Mouse (Mus musculus): ENCODE results near the gene Gm9044. TPM values are rescaled to one million over a fixed set of nuclear protein-coding genes. Genes with fewer than 3 reads are reported as not detected.
"Not testable (repeated sequence)": the region's sequence is repeated elsewhere in the genome, so short reads cannot be mapped to it uniquely, and the experiment has no call there.

Gm9044 gene
- polyA plus RNA-seq (2014; fragmentation: Nextera tagmentation; extraction: Ambion mirVana), result not detected in 2 replicates

DNA sequence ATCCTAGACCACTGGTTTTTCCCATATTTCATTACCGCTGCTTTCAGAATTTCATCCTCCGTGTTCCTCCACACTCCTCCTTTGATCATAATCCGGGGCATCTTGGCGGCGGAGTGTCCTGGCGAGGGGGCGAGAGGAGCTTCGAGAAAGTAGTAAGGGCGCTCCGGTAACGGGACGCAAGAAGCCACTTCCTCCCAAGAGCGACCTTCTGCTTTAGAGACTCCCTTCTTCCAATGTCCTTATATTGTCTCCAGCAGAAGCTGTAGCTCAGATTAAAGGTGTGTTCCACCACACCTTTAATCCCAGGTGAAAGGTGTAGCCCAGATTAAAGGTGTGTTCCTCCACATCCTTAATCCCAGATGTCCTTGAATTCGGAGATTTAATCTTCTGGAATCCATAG lies at the start of gene Gm9044:
Gene Gm9044 (minus strand): TSS at position 101 of the 400 bp plus-strand sequence.
- H3K4me2 ChIP-seq; H3K27ac ChIP-seq (ENCODE audit: low read depth, low read length); H3K4me1 ChIP-seq (replicated peaks; ENCODE audit: control insufficient read depth, insufficient read depth, low read length); H3K4me3 ChIP-seq (ENCODE audit: low read depth, low read length); DNase-seq (ENCODE audit: low spot score); H3K9ac ChIP-seq (ENCODE audit: low read depth, low read length); H3K27me3 ChIP-seq (replicated peaks; ENCODE audit: control insufficient read depth, insufficient read depth, low read length); H3K9me3 ChIP-seq (ENCODE audit: control insufficient read depth, low read length); ATAC-seq (replicated peaks; ENCODE audit: low FRiP score); H3K36me3 ChIP-seq (ENCODE audit: control insufficient read depth, insufficient read depth, low read length): not testable (repeated sequence)
- no CpG with 5 or more reads among the region's 14 CpGs for WGBS

DNA sequence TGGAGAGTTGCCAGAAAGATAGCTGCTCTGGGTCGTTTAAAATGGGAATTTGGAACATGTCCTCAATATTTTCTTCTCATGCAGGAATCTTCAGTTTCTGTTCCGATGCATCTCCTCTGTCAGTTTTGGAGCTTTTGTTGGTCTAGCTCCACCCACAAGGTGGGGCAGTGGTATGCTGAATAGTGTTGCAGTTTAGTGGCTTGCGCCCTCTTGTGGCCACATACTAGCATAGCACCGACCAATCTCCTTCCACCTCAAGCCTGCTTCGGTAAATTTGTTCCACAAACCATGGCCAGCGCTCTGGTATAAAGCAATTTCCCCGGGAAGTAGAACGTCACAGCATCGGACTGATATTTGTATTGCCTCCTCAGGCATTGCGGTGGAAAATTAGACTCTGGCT lies 38.2 kb upstream of the Gm9044 start:
- DNase-seq (ENCODE audit: low spot score), result peak; percentile 59
- Histone ChIP-seq H3K36me3 (ENCODE audit: control insufficient read depth, insufficient read depth, low read length) (no peaks in the 10 kb centered on the region), H3K27ac (ENCODE audit: low read depth, low read length) (no peak overlapping the region), H3K9me3 (ENCODE audit: control insufficient read depth, low read length) (no peaks in the 10 kb centered on the region), H3K4me2 (peak overlapping the region; percentile 37; the same call in 1 of the 2 replicates), H3K27me3 (replicated peaks; ENCODE audit: control insufficient read depth, insufficient read depth, low read length) (no peaks in the 10 kb centered on the region), H3K4me3 (ENCODE audit: low read depth, low read length) (no peak overlapping the region), H3K4me1 (replicated peaks; ENCODE audit: control insufficient read depth, insufficient read depth, low read length) (no peaks in the 10 kb centered on the region), H3K9ac (ENCODE audit: low read depth, low read length) (no peak overlapping the region)
- peak; percentile 82 for ATAC-seq (replicated peaks; ENCODE audit: low FRiP score)
- WGBS, result 11% methylated on average over 10 of the region's 10 CpGs

DNA sequence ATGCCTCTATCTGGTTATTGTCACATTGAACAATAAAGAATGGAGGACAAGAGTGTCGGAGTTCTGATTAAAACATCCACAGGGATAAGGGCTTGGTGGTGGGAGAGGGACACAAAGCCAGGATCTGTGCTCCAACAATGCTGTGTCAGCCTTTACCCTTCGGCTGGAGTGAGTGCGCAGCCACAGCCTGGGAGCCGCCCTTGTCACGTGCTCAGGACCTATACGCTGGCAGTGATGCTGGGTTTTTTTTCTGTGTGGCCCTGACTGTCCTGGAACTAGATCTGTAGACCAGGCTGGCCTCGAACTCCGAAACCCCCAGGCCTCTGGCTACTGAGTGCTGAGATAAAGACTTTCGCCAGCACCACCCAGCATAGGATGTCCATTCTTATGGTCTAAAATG lies 37.3 kb upstream of the Gm9044 start:
- DNase-seq (ENCODE audit: low spot score) (no peak), ATAC-seq (replicated peaks; ENCODE audit: low FRiP score) (no peak)
- Histone ChIP-seq H3K4me1 (replicated peaks; ENCODE audit: control insufficient read depth, insufficient read depth, low read length) (no peaks in the 10 kb centered on the region), H3K27me3 (replicated peaks; ENCODE audit: control insufficient read depth, insufficient read depth, low read length) (no peaks in the 10 kb centered on the region), H3K36me3 (ENCODE audit: control insufficient read depth, insufficient read depth, low read length) (no peaks in the 10 kb centered on the region), H3K4me2 (no peak overlapping the region), H3K9me3 (ENCODE audit: control insufficient read depth, low read length) (no peaks in the 10 kb centered on the region), H3K9ac (ENCODE audit: low read depth, low read length) (no peak overlapping the region), H3K27ac (ENCODE audit: low read depth, low read length) (no peak overlapping the region), H3K4me3 (ENCODE audit: low read depth, low read length) (no peak overlapping the region)
- 87% methylated on average over 9 of the region's 9 CpGs for WGBS

DNA sequence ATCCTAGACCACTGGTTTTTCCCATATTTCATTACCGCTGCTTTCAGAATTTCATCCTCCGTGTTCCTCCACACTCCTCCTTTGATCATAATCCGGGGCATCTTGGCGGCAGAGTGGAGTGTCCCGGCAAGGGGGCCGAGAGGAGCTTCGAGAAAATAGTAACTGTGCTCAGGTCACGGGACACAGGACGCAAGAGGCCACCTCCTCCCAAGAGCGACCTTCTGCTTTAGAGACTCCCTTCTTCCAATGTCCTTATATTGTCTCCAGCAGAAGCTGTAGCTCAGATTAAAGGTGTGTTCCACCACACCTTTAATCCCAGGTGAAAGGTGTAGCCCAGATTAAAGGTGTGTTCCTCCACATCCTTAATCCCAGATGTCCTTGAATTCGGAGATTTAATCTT lies 21.8 kb upstream of the Gm9044 start, which contains the start of gene Gm9049:
Gene Gm9049 (minus strand): TSS at position 101 of the 400 bp plus-strand sequence.
- H3K9me3 ChIP-seq (ENCODE audit: control insufficient read depth, low read length); H3K36me3 ChIP-seq (ENCODE audit: control insufficient read depth, insufficient read depth, low read length); DNase-seq (ENCODE audit: low spot score); H3K27me3 ChIP-seq (replicated peaks; ENCODE audit: control insufficient read depth, insufficient read depth, low read length); H3K9ac ChIP-seq (ENCODE audit: low read depth, low read length); H3K4me1 ChIP-seq (replicated peaks; ENCODE audit: control insufficient read depth, insufficient read depth, low read length); H3K4me2 ChIP-seq; H3K27ac ChIP-seq (ENCODE audit: low read depth, low read length); H3K4me3 ChIP-seq (ENCODE audit: low read depth, low read length); ATAC-seq (replicated peaks; ENCODE audit: low FRiP score): not testable (repeated sequence)
- WGBS, result no CpG with 5 or more reads among the region's 11 CpGs

DNA sequence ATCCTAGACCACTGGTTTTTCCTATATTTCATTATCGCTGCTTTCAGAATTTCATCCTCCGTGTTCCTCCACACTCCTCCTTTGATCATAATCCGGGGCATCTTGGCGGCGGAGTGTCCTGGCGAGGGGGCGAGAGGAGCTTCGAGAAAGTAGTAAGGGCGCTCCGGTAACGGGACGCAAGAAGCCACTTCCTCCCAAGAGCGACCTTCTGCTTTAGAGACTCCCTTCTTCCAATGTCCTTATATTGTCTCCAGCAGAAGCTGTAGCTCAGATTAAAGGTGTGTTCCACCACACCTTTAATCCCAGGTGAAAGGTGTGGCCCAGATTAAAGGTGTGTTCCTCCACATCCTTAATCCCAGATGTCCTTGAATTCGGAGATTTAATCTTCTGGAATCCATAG lies 16.4 kb upstream of the Gm9044 start, which contains the start of gene Gm9048:
Gene Gm9048 (minus strand): TSS at position 101 of the 400 bp plus-strand sequence.
- ATAC-seq (replicated peaks; ENCODE audit: low FRiP score); H3K9ac ChIP-seq (ENCODE audit: low read depth, low read length); H3K4me2 ChIP-seq; H3K36me3 ChIP-seq (ENCODE audit: control insufficient read depth, insufficient read depth, low read length); H3K27me3 ChIP-seq (replicated peaks; ENCODE audit: control insufficient read depth, insufficient read depth, low read length); H3K4me3 ChIP-seq (ENCODE audit: low read depth, low read length); H3K9me3 ChIP-seq (ENCODE audit: control insufficient read depth, low read length); H3K4me1 ChIP-seq (replicated peaks; ENCODE audit: control insufficient read depth, insufficient read depth, low read length); DNase-seq (ENCODE audit: low spot score); H3K27ac ChIP-seq (ENCODE audit: low read depth, low read length): not testable (repeated sequence)
- 100% methylated on average over 1 of the region's 14 CpGs for WGBS

DNA sequence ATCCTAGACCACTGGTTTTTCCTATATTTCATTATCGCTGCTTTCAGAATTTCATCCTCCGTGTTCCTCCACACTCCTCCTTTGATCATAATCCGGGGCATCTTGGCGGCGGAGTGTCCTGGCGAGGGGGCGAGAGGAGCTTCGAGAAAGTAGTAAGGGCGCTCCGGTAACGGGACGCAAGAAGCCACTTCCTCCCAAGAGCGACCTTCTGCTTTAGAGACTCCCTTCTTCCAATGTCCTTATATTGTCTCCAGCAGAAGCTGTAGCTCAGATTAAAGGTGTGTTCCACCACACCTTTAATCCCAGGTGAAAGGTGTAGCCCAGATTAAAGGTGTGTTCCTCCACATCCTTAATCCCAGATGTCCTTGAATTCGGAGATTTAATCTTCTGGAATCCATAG lies 10.9 kb upstream of the Gm9044 start, which contains the start of gene Gm9046:
Gene Gm9046 (minus strand): TSS at position 101 of the 400 bp plus-strand sequence.
- not testable (repeated sequence) for H3K4me1 ChIP-seq (replicated peaks; ENCODE audit: control insufficient read depth, insufficient read depth, low read length); H3K4me2 ChIP-seq; DNase-seq (ENCODE audit: low spot score); H3K9ac ChIP-seq (ENCODE audit: low read depth, low read length); H3K9me3 ChIP-seq (ENCODE audit: control insufficient read depth, low read length); H3K4me3 ChIP-seq (ENCODE audit: low read depth, low read length); H3K27ac ChIP-seq (ENCODE audit: low read depth, low read length); H3K27me3 ChIP-seq (replicated peaks; ENCODE audit: control insufficient read depth, insufficient read depth, low read length); H3K36me3 ChIP-seq (ENCODE audit: control insufficient read depth, insufficient read depth, low read length); ATAC-seq (replicated peaks; ENCODE audit: low FRiP score)
- no CpG with 5 or more reads among the region's 14 CpGs for WGBS

DNA sequence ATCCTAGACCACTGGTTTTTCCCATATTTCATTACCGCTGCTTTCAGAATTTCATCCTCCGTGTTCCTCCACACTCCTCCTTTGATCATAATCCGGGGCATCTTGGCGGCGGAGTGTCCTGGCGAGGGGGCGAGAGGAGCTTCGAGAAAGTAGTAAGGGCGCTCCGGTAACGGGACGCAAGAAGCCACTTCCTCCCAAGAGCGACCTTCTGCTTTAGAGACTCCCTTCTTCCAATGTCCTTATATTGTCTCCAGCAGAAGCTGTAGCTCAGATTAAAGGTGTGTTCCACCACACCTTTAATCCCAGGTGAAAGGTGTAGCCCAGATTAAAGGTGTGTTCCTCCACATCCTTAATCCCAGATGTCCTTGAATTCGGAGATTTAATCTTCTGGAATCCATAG lies 5.5 kb upstream of the Gm9044 start, which contains the start of gene Gm9045:
Gene Gm9045 (minus strand): TSS at position 101 of the 400 bp plus-strand sequence.
- not testable (repeated sequence) for ATAC-seq (replicated peaks; ENCODE audit: low FRiP score); H3K36me3 ChIP-seq (ENCODE audit: control insufficient read depth, insufficient read depth, low read length); DNase-seq (ENCODE audit: low spot score); H3K9ac ChIP-seq (ENCODE audit: low read depth, low read length); H3K9me3 ChIP-seq (ENCODE audit: control insufficient read depth, low read length); H3K4me3 ChIP-seq (ENCODE audit: low read depth, low read length); H3K4me2 ChIP-seq; H3K27me3 ChIP-seq (replicated peaks; ENCODE audit: control insufficient read depth, insufficient read depth, low read length); H3K27ac ChIP-seq (ENCODE audit: low read depth, low read length); H3K4me1 ChIP-seq (replicated peaks; ENCODE audit: control insufficient read depth, insufficient read depth, low read length)
- no CpG with 5 or more reads among the region's 14 CpGs for WGBS

DNA sequence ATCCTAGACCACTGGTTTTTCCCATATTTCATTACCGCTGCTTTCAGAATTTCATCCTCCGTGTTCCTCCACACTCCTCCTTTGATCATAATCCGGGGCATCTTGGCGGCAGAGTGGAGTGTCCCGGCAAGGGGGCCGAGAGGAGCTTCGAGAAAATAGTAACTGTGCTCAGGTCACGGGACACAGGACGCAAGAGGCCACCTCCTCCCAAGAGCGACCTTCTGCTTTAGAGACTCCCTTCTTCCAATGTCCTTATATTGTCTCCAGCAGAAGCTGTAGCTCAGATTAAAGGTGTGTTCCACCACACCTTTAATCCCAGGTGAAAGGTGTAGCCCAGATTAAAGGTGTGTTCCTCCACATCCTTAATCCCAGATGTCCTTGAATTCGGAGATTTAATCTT lies 5.3 kb downstream of the Gm9044 start, which contains the start of gene Gm9040:
Gene Gm9040 (minus strand): TSS at position 101 of the 400 bp plus-strand sequence.
- not testable (repeated sequence) for H3K27ac ChIP-seq (ENCODE audit: low read depth, low read length); DNase-seq (ENCODE audit: low spot score); H3K27me3 ChIP-seq (replicated peaks; ENCODE audit: control insufficient read depth, insufficient read depth, low read length); H3K4me1 ChIP-seq (replicated peaks; ENCODE audit: control insufficient read depth, insufficient read depth, low read length); H3K36me3 ChIP-seq (ENCODE audit: control insufficient read depth, insufficient read depth, low read length); ATAC-seq (replicated peaks; ENCODE audit: low FRiP score); H3K4me3 ChIP-seq (ENCODE audit: low read depth, low read length); H3K9me3 ChIP-seq (ENCODE audit: control insufficient read depth, low read length); H3K9ac ChIP-seq (ENCODE audit: low read depth, low read length); H3K4me2 ChIP-seq
- no CpG with 5 or more reads among the region's 11 CpGs for WGBS

DNA sequence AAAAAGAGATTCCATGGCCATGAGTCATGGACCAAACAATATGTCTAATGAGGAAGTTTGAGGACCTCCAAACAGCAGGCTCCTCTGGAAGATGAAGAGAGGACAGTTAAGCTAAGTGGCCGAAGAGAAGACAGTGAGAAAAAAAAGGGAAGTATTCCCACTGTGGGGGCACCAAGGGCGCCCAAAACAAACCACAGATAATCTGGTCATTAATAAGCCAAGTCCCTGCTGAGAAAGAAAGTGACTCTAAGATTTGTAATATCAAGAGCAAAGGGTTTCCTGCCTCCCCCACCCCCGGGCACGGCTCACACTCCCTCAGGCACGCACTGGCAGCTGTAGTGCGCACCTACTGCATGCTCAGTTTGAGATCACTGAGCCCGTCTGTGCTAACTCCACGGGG lies 13.2 kb downstream of the Gm9044 start:
- 47% methylated on average over 8 of the region's 8 CpGs for WGBS
- Histone ChIP-seq H3K36me3 (ENCODE audit: control insufficient read depth, insufficient read depth, low read length) (no peaks in the 10 kb centered on the region), H3K27me3 (replicated peaks; ENCODE audit: control insufficient read depth, insufficient read depth, low read length) (no peaks in the 10 kb centered on the region), H3K4me1 (replicated peaks; ENCODE audit: control insufficient read depth, insufficient read depth, low read length) (no peaks in the 10 kb centered on the region), H3K9me3 (ENCODE audit: control insufficient read depth, low read length) (no peaks in the 10 kb centered on the region), H3K27ac (ENCODE audit: low read depth, low read length) (no peak overlapping the region), H3K9ac (ENCODE audit: low read depth, low read length) (no peak overlapping the region), H3K4me2 (no peak overlapping the region), H3K4me3 (ENCODE audit: low read depth, low read length) (no peak overlapping the region)
- no peak for ATAC-seq (replicated peaks; ENCODE audit: low FRiP score)
- no peak for DNase-seq (ENCODE audit: low spot score)
